Mouse (Mus musculus) gastrocnemius, postnatal 10 days (tissue): Measurements from ENCODE around the gene Gm10488. TPM values are rescaled to one million over a fixed set of nuclear protein-coding genes. Genes with fewer than 3 reads are reported as not detected.
"Not testable (repeated sequence)": the region's sequence is repeated elsewhere in the genome, so short reads cannot be mapped to it uniquely, and the experiment has no call there.

Experiments
- DNase-seq: peaks from one replicate; pipeline ENCODE4 v3.0.0; 2021; ENCODE audit warnings: mixed read lengths
- long read RNA-seq, 2 experiments: library from polyadenylated mRNA; stranded (forward); transcript quantifications; one replicate each; pipeline ENCODE4 v2.0.0; 2021
- microRNA-seq, 2 experiments: library from miRNA; unstranded; fragments of <30 nt; microRNA quantifications; one replicate each; pipeline ENCODE4 v1.2.0; 2021
- total RNA-seq, 2 experiments: library from RNA; stranded (reverse); gene quantifications; 2 replicates each; pipeline ENCODE4 v1.2.3; 2021

Gene Gm10488
- total RNA-seq = not detected
- long read RNA-seq, experiment 1 = 0 reads
- long read RNA-seq, experiment 2 = 0 reads

GRCm38 (mm10) chrX:29976014-29976413, at the start of gene Gm10488:
TSS of gene Gm10488 (plus strand) at chrX:29976314.
- not testable (repeated sequence) for DNase-seq

Small RNA genes lying within 50 kb of the gene (microRNA-seq; reads per million reads assigned to microRNA genes)
- gene Gm44298 = 0 reads per million in 2 experiments
